Mouse (Mus musculus): ENCODE measurements around the gene Cbx1.
A peak's percentile ranks its signal among the peaks of the same experiment; 100 is the strongest.
"Not testable (repeated sequence)": the region's sequence is repeated elsewhere in the genome, so short reads cannot be mapped to it uniquely, and the experiment has no call there.

The Cbx1 gene

DNA sequence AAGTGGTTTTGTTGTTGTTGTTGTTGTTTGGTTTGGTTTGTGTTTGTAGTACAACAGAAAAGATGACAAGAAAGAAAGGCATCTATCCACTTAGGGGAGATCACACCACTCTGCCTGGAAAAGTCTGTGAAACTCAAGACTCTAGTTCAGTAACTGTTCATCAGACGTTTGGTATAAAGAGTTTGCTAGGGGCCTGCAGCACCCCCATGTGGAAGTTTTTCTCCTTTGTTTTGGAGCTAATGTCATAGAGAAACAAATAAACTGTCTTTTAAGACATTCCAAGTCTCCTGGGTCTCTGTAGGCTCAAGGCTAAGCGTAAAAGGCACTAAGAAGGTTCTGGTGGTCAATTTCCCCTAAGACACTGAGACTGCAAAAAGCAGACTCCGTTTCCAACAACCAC lies 12.9 kb upstream of the Cbx1 start:
- DNase-seq, result no peak

- peak; percentile 99 for DNase-seq
These were observed 11.7 kb upstream of the Cbx1 start, which contains the start of gene Snx11 for GRCm38 (mm10) chr11:96776968-96777962. Gene Snx11, minus strand, starts transcription at chr11:96777559.

DNA sequence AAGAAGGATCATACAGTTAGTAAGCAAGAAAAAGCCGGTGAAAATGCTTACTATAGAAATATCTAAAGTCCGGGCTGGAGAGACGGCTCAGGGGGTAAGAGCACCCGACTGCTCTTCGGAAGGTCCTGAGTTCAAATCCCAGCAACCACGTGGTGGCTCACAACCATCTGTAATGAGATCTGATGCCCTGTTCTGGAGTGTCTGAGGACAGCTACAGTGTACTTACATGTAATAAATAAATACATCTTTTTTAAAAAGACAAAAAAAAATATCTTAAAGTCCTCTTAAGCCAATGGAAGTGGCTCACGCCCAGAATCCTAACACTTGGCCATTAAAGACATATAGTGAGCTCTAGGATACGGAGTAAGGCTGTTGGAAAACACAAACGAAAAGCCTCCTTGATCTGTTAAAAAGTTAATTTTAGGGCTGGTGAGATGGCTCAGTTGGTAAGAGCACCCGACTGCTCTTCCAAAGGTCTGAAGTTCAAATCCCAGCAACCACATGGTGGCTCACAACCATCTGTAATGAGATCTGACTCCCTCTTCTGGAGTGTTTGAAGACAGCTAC lies 10.8 kb upstream of the Cbx1 start:
- DNase-seq, result not testable (repeated sequence)

- no peak for DNase-seq
These were observed 8.6 kb upstream of the Cbx1 start for GRCm38 (mm10) chr11:96780306-96780705.

DNA sequence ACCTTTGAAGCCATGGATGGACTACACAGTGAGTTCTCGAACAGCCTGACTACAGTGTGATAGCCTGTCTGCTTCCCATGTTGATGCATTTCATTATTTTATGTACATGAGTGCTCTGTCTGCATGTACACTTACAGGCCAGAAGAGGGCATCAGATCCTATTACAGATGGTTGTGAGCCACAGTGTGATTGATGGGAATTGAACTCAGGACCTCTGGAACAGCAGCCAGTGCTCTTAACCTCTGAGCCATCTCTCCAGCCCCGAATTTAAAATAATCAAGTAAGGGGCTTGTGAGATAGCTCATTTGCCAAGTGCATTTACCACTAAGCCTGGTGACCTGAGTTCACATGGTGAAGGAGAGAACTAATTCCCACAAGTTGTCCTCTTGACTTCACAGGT lies 7.5 kb upstream of the Cbx1 start:
- DNase-seq, result no peak

DNA sequence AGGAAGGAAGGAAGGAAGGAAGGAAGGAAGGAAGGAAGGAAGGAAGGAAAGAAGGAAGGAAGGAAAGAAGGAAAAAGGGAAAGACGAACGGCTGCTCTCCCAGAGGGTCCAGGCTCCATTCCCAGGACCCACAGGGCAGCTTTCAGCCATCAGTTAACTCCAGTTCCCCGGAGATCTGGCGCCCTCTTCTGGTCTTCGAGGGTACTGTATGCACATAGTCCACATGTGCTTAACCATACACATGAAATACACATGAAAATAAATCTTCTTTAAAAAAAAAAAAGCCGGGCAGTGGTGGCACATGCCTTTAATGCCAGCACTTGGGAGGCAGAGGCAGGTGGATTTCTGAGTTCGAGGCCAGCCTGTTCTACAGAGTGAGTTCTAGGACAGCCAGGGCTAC lies 4.1 kb upstream of the Cbx1 start:
- DNase-seq, result peak; percentile 85

DNA sequence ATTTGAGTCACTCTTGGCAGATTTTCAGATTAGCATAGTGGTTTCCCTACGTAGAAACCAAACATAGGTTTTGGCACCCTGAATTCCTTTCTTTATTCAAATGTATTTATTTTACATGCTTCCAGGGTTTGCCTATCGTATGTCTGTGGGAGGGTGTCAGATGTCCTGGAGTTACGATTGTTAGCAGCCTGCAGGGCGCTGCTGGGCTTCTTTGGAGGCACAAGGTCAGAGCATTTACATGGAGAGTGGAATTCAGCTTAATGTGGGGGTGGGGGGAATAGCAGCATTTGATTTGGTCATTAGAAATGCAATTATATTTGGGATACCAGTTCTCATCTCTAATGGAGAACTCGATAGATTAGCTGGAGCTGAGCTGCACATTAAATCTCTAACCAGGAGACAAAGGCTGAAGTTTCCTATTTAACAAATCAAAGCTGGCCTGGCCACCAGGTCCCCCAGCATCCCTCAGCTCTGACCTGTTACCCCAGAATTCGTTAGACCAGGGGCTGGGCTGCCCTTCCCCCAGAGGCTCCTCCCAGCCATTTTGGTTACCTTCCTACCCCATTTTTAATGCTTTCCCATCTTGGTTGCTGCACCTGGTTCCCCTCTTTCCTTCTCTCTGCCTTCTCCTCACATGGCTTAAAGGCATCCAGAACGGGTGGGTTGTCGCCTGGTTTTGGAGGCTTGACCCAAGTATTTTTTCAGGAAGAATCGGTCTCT lies 2.0 kb upstream of the Cbx1 start:
- DNase-seq, result no peak

DNA sequence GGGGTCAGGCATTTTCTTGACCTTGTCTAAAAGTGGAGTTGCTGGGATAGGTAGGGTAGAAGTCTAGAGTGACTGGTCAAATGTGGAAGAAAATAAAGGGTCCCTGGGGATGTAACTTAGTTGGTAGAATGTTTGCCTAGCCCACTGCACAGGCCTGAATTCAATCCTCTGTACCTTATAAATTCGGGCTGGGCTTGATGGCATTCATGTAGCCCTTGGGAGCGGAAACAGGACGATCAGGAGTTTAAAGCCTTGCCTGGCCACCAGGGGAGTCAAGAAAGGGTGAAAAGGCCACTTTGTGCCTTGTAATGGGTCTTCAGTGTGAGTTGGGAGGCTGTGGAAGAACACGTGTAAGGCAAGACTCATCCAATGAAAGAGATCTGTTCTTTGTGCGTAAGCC lies 1.1 kb downstream of the Cbx1 start:
- DNase-seq, result no peak

DNA sequence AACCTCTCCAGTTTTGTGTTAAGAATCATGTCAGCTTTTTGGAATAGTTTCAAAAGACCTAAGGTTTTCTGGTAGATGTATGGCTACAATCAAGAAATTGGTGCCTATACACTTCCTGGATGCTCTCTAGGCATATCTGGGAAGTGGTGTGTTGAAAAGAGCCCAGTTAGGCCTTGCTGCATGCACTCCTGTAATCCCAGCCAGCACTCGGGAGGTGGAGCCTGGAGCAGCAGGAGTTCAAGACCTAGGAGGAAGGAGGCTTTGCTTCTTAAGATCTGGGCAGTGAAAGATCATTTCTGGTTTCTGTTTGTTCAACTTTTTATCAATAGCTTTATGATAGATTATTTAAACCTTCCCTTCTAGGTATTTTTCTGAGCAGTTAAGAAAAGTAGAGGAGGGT lies 1.8 kb downstream of the Cbx1 start:
- no peak for DNase-seq

DNA sequence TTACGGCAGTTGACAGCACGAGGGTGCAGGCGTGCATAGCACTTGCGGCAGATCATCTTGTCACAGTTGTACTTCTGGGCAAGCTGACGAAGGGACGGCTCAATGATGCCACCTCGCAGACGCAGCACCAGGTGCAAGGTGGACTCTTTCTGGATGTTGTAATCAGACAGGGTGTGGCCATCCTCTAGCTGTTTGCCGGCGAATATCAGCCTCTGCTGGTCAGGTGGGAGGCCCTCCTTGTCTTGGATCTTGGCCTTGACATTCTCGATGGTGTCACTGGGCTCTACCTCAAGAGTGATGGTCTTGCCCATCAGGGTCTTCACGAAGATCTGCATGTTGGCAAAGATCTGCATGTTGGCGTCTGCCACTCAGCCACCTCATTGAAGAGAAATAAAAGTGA lies 6.6 kb downstream of the Cbx1 start:
- DNase-seq, result no peak

- no peak for DNase-seq
These were observed 7.2 kb downstream of the Cbx1 start for GRCm38 (mm10) chr11:96796081-96796480.

GRCm38 (mm10) chr11:96796586-96796985 lies 7.7 kb downstream of the Cbx1 start:
- DNase-seq, result no peak

GRCm38 (mm10) chr11:96799511-96799910 lies 10.6 kb downstream of the Cbx1 start:
- no peak for DNase-seq

DNA sequence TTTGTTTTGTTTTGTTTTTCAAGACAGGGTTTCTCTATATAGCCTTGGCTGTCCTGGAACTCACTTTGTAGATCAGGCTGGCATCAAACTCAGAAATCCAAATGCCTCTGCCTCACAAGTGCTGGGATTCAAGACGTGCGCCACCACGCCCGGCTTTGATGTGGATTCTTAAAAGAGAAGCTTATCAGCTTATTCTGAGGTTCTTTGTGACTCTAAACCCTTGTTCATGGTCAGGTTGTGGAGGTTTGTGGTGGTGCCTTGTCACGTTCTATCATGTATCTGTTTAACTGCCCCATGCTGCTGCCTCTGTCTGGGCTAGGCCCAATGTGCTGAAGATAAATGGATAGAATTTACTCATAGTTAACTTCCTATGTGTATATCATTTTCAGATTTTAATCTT lies 16.7 kb downstream of the Cbx1 start:
- no peak for DNase-seq

- no peak for DNase-seq
These were observed 19.1 kb downstream of the Cbx1 start for GRCm38 (mm10) chr11:96808066-96808465.

- DNase-seq, result no peak
These were observed 20.8 kb downstream of the Cbx1 start for GRCm38 (mm10) chr11:96809562-96810235.

DNA sequence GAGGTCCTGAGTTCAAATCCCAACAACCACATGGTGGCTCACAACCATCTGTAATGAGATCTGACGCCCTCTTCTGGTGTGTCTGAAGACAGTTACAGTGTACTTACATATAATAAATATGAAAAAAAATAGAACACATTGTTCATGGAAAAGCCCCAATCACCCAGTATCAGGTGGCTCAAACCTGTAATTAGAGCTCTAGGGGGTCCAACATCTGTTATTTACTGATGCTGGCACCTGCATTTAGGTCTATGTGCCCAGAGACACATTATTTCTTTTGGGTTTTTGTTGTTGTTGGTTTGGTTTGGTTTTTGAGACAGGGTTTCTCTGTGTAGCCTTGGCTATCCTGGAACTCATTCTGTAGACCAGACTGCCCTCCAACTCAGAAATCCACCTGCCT lies 22.3 kb downstream of the Cbx1 start:
- DNase-seq, result not testable (repeated sequence)

DNA sequence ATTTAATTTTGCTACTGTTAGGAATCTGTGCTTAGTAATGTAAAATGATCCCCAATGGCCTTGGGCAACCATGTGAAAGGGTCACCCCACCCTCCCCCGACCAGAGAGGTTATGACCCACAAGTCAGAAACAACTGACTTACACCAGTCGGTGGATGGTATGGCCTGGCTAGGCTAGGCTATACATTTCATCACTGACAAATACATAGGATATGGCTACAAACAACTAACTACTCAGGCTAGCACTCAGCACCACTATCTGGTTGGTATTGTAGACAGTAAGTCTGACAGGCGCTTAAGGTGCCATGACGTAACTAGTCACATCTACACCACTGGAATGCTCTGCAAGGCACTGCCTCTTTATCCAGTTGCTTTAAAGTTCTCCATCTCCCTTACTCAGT lies 24.5 kb downstream of the Cbx1 start:
- DNase-seq, result no peak

GRCm38 (mm10) chr11:96813920-96814319 lies 25.0 kb downstream of the Cbx1 start:
- DNase-seq, result no peak

GRCm38 (mm10) chr11:96814443-96814842 lies 25.5 kb downstream of the Cbx1 start:
- DNase-seq, result no peak

DNA sequence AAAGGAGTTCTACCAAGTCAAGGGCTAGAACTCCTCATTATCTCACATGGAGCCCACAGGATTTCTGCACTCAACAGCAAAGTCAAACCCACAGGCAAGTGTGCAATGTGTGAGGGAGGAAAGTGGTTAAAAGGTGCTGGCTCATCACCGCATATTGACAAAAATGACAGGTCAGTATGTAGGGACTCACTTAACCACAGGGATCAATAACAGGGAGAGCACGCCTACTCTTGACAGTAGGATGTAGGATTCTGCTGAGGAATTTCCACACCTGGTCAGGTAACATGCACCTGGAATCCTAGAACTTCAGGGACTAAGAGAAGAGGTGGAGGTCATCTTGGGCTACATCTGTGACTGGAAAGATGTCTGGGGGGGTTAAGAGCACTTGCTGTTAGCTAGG lies 27.0 kb downstream of the Cbx1 start:
- DNase-seq, result no peak

GRCm38 (mm10) chr11:96816494-96816893 lies 27.6 kb downstream of the Cbx1 start:
- no peak for DNase-seq

- no peak for DNase-seq
These were observed 28.1 kb downstream of the Cbx1 start for GRCm38 (mm10) chr11:96816979-96817378.

Data from liver (tissue).